Mouse (Mus musculus) lung, postnatal 25 days (tissue): ENCODE measurements around the gene Tmem82.
A peak's percentile ranks its signal among the peaks of the same experiment; 100 is the strongest.
"Not testable (repeated sequence)": the region's sequence is repeated elsewhere in the genome, so short reads cannot be mapped to it uniquely, and the experiment has no call there.

Experiments
- DNase-seq: peaks from one replicate; pipeline ENCODE4 v3.0.0; 2022; ENCODE audit warnings: low spot score

Gene Tmem82

GRCm38 (mm10) chr4:141574789-141575702 is 43.4 kb downstream of the Tmem82 start:
- peak; percentile 90 for DNase-seq

- DNase-seq: peak; percentile 86
These were observed 45.0 kb downstream of the Tmem82 start for GRCm38 (mm10) chr4:141573359-141573966.

GRCm38 (mm10) chr4:141572668-141573358 is 45.6 kb downstream of the Tmem82 start:
- peak; percentile 67 for DNase-seq

- peak; percentile 69 for DNase-seq
These were observed 46.5 kb downstream of the Tmem82 start for GRCm38 (mm10) chr4:141571934-141572333.

- DNase-seq: no peak
These were observed 47.1 kb downstream of the Tmem82 start for GRCm38 (mm10) chr4:141571337-141571739.

- DNase-seq: no peak
These were observed 47.6 kb downstream of the Tmem82 start for GRCm38 (mm10) chr4:141570821-141571220.

- DNase-seq: peak; percentile 83
These were observed 48.4 kb downstream of the Tmem82 start for GRCm38 (mm10) chr4:141570004-141570403.

- no peak for DNase-seq
These were observed 49.5 kb downstream of the Tmem82 start for GRCm38 (mm10) chr4:141568966-141569365.

- DNase-seq: not testable (repeated sequence)
These were observed 51.3 kb downstream of the Tmem82 start for GRCm38 (mm10) chr4:141567174-141567573.

GRCm38 (mm10) chr4:141566187-141566586 is 52.2 kb downstream of the Tmem82 start:
- no peak for DNase-seq

- no peak for DNase-seq
These were observed 53.1 kb downstream of the Tmem82 start for GRCm38 (mm10) chr4:141565325-141565724.

GRCm38 (mm10) chr4:141564660-141565059 is 53.8 kb downstream of the Tmem82 start:
- DNase-seq: no peak

- DNase-seq: no peak
These were observed 54.2 kb downstream of the Tmem82 start for GRCm38 (mm10) chr4:141564209-141564608.
